Mouse (Mus musculus) CH12.LX (cell line): ENCODE measurements around the gene Dnal1. TPM values are rescaled to one million over a fixed set of nuclear protein-coding genes. Genes with fewer than 3 reads are reported as not detected.

ENCODE experiments used
- DNase-seq: peaks from one replicate; pipeline ENCODE4 v3.0.0-alpha.2; 2013; ENCODE audit errors: extremely low read depth
- H3K27ac ChIP-seq: 2 replicates; pipeline ENCODE4 v1.5.1; 2012; ENCODE audit warnings: low read depth, mild to moderate bottlenecking, control low read depth, moderate library complexity; ENCODE audit not compliant: insufficient read depth
- H3K27me3 ChIP-seq: replicated peaks from 2 replicates; pipeline ENCODE3; 2012; ENCODE audit warnings: inconsistent platforms
- H3K36me3 ChIP-seq, 2 experiments: replicated peaks in 1 of 2; 2 replicates each; pipeline versions ENCODE3 to v1.6.1; 2012; ENCODE audit warnings: inconsistent platforms in 1 of 2, low read length in 1 of 2, mild to moderate bottlenecking in 1 of 2, mixed read lengths in 1 of 2, moderate library complexity in 1 of 2; ENCODE audit not compliant: control insufficient read depth in 1 of 2, insufficient read depth in 1 of 2
- H3K4me1 ChIP-seq, 2 experiments: 2 replicates each; pipeline ENCODE4 v1.6.1; 2012; ENCODE audit warnings: inconsistent platforms in 1 of 2, moderate library complexity in 1 of 2; ENCODE audit not compliant: insufficient read depth in 2 of 2, control insufficient read depth in 1 of 2
- H3K4me2 ChIP-seq: 2 replicates; pipeline ENCODE4 v1.6.1; 2012; ENCODE audit warnings: low read depth, mild to moderate bottlenecking, control low read depth; ENCODE audit not compliant: poor library complexity, insufficient read depth, severe bottlenecking
- H3K4me3 ChIP-seq, 3 experiments: fragments of 150-350 bp in 1 of 3; sonication (generic) in 1 of 3; replicated peaks in 1 of 3; 2 replicates each; pipeline versions ENCODE3 to v1.5.1; 2011 to 2012; ENCODE audit warnings: low read depth in 2 of 3, low read length in 2 of 3, mild to moderate bottlenecking in 2 of 3, moderate library complexity in 2 of 3, control low read depth in 1 of 3, improper control_type of control experiment in 1 of 3, inconsistent platforms in 1 of 3, mixed read lengths in 1 of 3; ENCODE audit not compliant: poor library complexity in 1 of 3
- H3K79me2 ChIP-seq: replicated peaks from 2 replicates; pipeline ENCODE4 v1.6.1; 2012; ENCODE audit warnings: mild to moderate bottlenecking, moderate library complexity; ENCODE audit not compliant: control insufficient read depth, poor library complexity, insufficient read depth, severe bottlenecking; ENCODE audit errors: extremely low read depth
- H3K9ac ChIP-seq: 2 replicates; pipeline ENCODE4 v1.6.1; 2012; ENCODE audit warnings: low read depth, mild to moderate bottlenecking, control low read depth, moderate library complexity; ENCODE audit not compliant: insufficient read depth
- H3K9me3 ChIP-seq: replicated peaks from 2 replicates; pipeline ENCODE3; 2012; ENCODE audit warnings: low read length, inconsistent platforms, mixed read lengths
- BHLHE40 ChIP-seq: IDR thresholded peaks from 2 replicates; pipeline ENCODE4 v1.6.1; 2011; ENCODE audit warnings: mild to moderate bottlenecking, low read depth, low read length, improper control_type of control experiment
- CHD1 ChIP-seq: IDR thresholded peaks from 2 replicates; pipeline ENCODE4 v1.6.1; 2012; ENCODE audit warnings: low read depth, low read length, improper control_type of control experiment, inconsistent platforms
- CHD2 ChIP-seq: IDR thresholded peaks from 2 replicates; pipeline ENCODE4 v1.6.1; 2011; ENCODE audit warnings: low read length, improper control_type of control experiment
- CTCF ChIP-seq, 2 experiments: IDR thresholded peaks in 1 of 2; conservative IDR thresholded peaks in 1 of 2; 2 replicates each; pipeline ENCODE4 v1.5.1; 2011 to 2012; ENCODE audit warnings: low read depth in 2 of 2, low read length in 2 of 2, improper control_type of control experiment in 1 of 2, inconsistent platforms in 1 of 2, mild to moderate bottlenecking in 1 of 2, moderate library complexity in 1 of 2
- E2F4 ChIP-seq: IDR thresholded peaks from 2 replicates; pipeline ENCODE4 v1.6.1; 2011; ENCODE audit warnings: low read depth, low read length, improper control_type of control experiment; ENCODE audit not compliant: insufficient replicate concordance
- ELF1 ChIP-seq: IDR thresholded peaks from 2 replicates; pipeline ENCODE4 v1.6.1; 2014; ENCODE audit warnings: low read depth, mild to moderate bottlenecking, inconsistent platforms, low read length, improper control_type of control experiment
- EP300 ChIP-seq: IDR thresholded peaks from 2 replicates; pipeline ENCODE4 v1.6.1; 2011; ENCODE audit warnings: low read length, improper control_type of control experiment
- ETS1 ChIP-seq: conservative IDR thresholded peaks from 2 replicates; pipeline ENCODE4 v1.6.1; 2012; ENCODE audit warnings: low read depth, mild to moderate bottlenecking, inconsistent platforms, low read length, improper control_type of control experiment, moderate library complexity
- GABPA ChIP-seq: IDR thresholded peaks from 2 replicates; pipeline ENCODE4 v1.6.1; 2012; ENCODE audit warnings: low read depth, low read length, improper control_type of control experiment, inconsistent platforms; ENCODE audit not compliant: insufficient replicate concordance
- HCFC1 ChIP-seq: IDR thresholded peaks from 2 replicates; pipeline ENCODE4 v1.6.1; 2012; ENCODE audit warnings: low read depth, mild to moderate bottlenecking, inconsistent platforms, low read length, improper control_type of control experiment
- IRF4 ChIP-seq: IDR thresholded peaks from 2 replicates; pipeline ENCODE4 v1.6.1; 2014; ENCODE audit warnings: low read depth, mild to moderate bottlenecking, inconsistent platforms, low read length, improper control_type of control experiment
- JUN ChIP-seq: IDR thresholded peaks from 2 replicates; pipeline ENCODE4 v1.6.1; 2011; ENCODE audit warnings: low read depth, mild to moderate bottlenecking, low read length, improper control_type of control experiment, moderate library complexity; ENCODE audit not compliant: insufficient read depth
- JUND ChIP-seq: conservative IDR thresholded peaks from 2 replicates; pipeline ENCODE4 v1.6.1; 2011; ENCODE audit warnings: low read depth, low read length, improper control_type of control experiment
- KAT2A ChIP-seq: IDR thresholded peaks from 2 replicates; pipeline ENCODE4 v1.6.1; 2012; ENCODE audit warnings: low read length, improper control_type of control experiment, inconsistent platforms; ENCODE audit not compliant: insufficient replicate concordance
- MAFK ChIP-seq: IDR thresholded peaks from 2 replicates; pipeline ENCODE4 v1.6.1; 2011; ENCODE audit warnings: low read length, improper control_type of control experiment; ENCODE audit not compliant: insufficient replicate concordance
- MAX ChIP-seq: IDR thresholded peaks from 2 replicates; pipeline ENCODE4 v1.6.1; 2011; ENCODE audit warnings: low read length, improper control_type of control experiment
- MAZ ChIP-seq: IDR thresholded peaks from 2 replicates; pipeline ENCODE4 v1.6.1; 2012; ENCODE audit warnings: low read depth, mild to moderate bottlenecking, inconsistent platforms, low read length, improper control_type of control experiment, moderate library complexity
- MEF2A ChIP-seq: IDR thresholded peaks from 2 replicates; pipeline ENCODE4 v1.6.1; 2014; ENCODE audit warnings: low read depth, mild to moderate bottlenecking, inconsistent platforms, low read length, improper control_type of control experiment, borderline replicate concordance
- MXI1 ChIP-seq: IDR thresholded peaks from 2 replicates; pipeline ENCODE4 v1.6.1; 2011; ENCODE audit warnings: mild to moderate bottlenecking, low read depth, low read length, improper control_type of control experiment
- MYC ChIP-seq: IDR thresholded peaks from 2 replicates; pipeline ENCODE4 v1.6.1; 2011; ENCODE audit warnings: low read depth, mild to moderate bottlenecking, improper control_type of control experiment, low read length
- NELFE ChIP-seq: IDR thresholded peaks from 2 replicates; pipeline ENCODE4 v1.6.1; 2011; ENCODE audit warnings: low read depth, low read length, improper control_type of control experiment
- NRF1 ChIP-seq: IDR thresholded peaks from 2 replicates; pipeline ENCODE4 v1.6.1; 2014; ENCODE audit warnings: low read depth, mild to moderate bottlenecking, inconsistent platforms, low read length, improper control_type of control experiment, moderate library complexity
- PAX5 ChIP-seq: IDR thresholded peaks from 2 replicates; pipeline ENCODE4 v1.6.1; 2012; ENCODE audit warnings: low read length, inconsistent platforms, mixed read lengths
- POLR2A ChIP-seq: IDR thresholded peaks from 2 replicates; pipeline ENCODE4 v1.6.1; 2011; ENCODE audit warnings: low read depth, mild to moderate bottlenecking, improper control_type of control experiment, low read length
- POLR2AphosphoS2 ChIP-seq: IDR thresholded peaks from 2 replicates; pipeline ENCODE4 v1.6.1; 2011; ENCODE audit warnings: low read depth, low read length, improper control_type of control experiment
- RAD21 ChIP-seq: IDR thresholded peaks from 2 replicates; pipeline ENCODE4 v1.6.1; 2011; ENCODE audit warnings: low read depth, mild to moderate bottlenecking, low read length, improper control_type of control experiment, moderate library complexity
- RCOR1 ChIP-seq: conservative IDR thresholded peaks from 2 replicates; pipeline ENCODE4 v1.6.1; 2012; ENCODE audit warnings: low read depth, mild to moderate bottlenecking, inconsistent platforms, low read length, improper control_type of control experiment
- SIN3A ChIP-seq: IDR thresholded peaks from 2 replicates; pipeline ENCODE4 v1.6.1; 2012; ENCODE audit warnings: low read length, improper control_type of control experiment, inconsistent platforms
- SMC3 ChIP-seq: IDR thresholded peaks from 2 replicates; pipeline ENCODE4 v1.6.1; 2011; ENCODE audit warnings: low read depth, low read length, improper control_type of control experiment
- TBP ChIP-seq: conservative IDR thresholded peaks from 2 replicates; pipeline ENCODE4 v1.6.1; 2011; ENCODE audit warnings: low read depth, low read length, improper control_type of control experiment
- TCF12 ChIP-seq: IDR thresholded peaks from 2 replicates; pipeline ENCODE4 v1.6.1; 2014; ENCODE audit warnings: low read depth, mild to moderate bottlenecking, inconsistent platforms, low read length, improper control_type of control experiment
- UBTF ChIP-seq: IDR thresholded peaks from 2 replicates; pipeline ENCODE4 v1.6.1; 2012; ENCODE audit warnings: low read depth, mild to moderate bottlenecking, inconsistent platforms, low read length, improper control_type of control experiment, moderate library complexity
- USF1 ChIP-seq: IDR thresholded peaks from 2 replicates; pipeline ENCODE4 v1.6.1; 2014; ENCODE audit warnings: low read depth, mild to moderate bottlenecking, inconsistent platforms, low read length, improper control_type of control experiment
- USF2 ChIP-seq: conservative IDR thresholded peaks from 2 replicates; pipeline ENCODE4 v1.6.1; 2011; ENCODE audit warnings: low read depth, low read length, improper control_type of control experiment
- ZC3H11A ChIP-seq: IDR thresholded peaks from 2 replicates; pipeline ENCODE4 v1.6.1; 2012; ENCODE audit warnings: low read depth, mild to moderate bottlenecking, inconsistent platforms, low read length, improper control_type of control experiment
- ZKSCAN1 ChIP-seq: IDR thresholded peaks from 2 replicates; pipeline ENCODE4 v1.6.1; 2012; ENCODE audit warnings: low read depth, inconsistent platforms, low read length, improper control_type of control experiment, borderline replicate concordance
- ZMIZ1 ChIP-seq: IDR thresholded peaks from 2 replicates; pipeline ENCODE4 v1.6.1; 2012; ENCODE audit warnings: low read depth, mild to moderate bottlenecking, inconsistent platforms, low read length, improper control_type of control experiment
- ZNF384 ChIP-seq: IDR thresholded peaks from 2 replicates; pipeline ENCODE4 v1.6.1; 2012; ENCODE audit warnings: low read depth, low read length, improper control_type of control experiment, inconsistent platforms
- dilution Hi-C: fragments of 300-500 bp; cut with MboI; formaldehyde crosslinking; loops from 2 replicates; pipeline ENCODE4 v1.14.3; 2020; ENCODE audit warnings: low sequenced_read_pairs; ENCODE audit not compliant: extremely low pct_unique_long_range_greater_than_20kb, extremely low pct_ligation_motif_present
- in situ Hi-C: fragments of 300-500 bp; cut with MboI; formaldehyde crosslinking; loops from 3 replicates; pipeline ENCODE4 v1.14.3; 2019; ENCODE audit warnings: low sequenced_read_pairs, low pct_ligation_motif_present, low pct_unique_long_range_greater_than_20kb, mixed read lengths
- polyA plus RNA-seq: library from polyadenylated mRNA; unstranded; fragments of >175 nt; gene quantifications from 2 replicates; pipeline ENCODE4 v1.2.1, GENCODE M21; 2012; ENCODE audit warnings: low read depth; ENCODE audit not compliant: insufficient read length
- total RNA-seq, 2 experiments: library from RNA; depleted of rRNA; stranded (reverse); fragments of 300-350 nt in 1 of 2; fragments of >200 nt in 1 of 2; gene quantifications; 2 replicates each; pipeline ENCODE4 v1.2.3; 2012 to 2014

Gene Dnal1
- total and polyA plus RNA-seq, 3 experiments: 1.6 to 2.1 (median 1.7) TPM

- DNase-seq: peak; percentile 83
- H3K4me3 ChIP-seq: peak overlapping the region; percentile 30 to 41 (median 34)
- dilution Hi-C loops (no loop called here), in situ Hi-C loops (no loop called here)
- H3K27ac ChIP-seq: peak overlapping the region; percentile 86
- peaks cover 19% of the 10 kb centered on the region for H3K79me2 ChIP-seq
- H3K9me3 ChIP-seq: no peaks in the 10 kb centered on the region
- no peaks in the 10 kb centered on the region for H3K27me3 ChIP-seq
- peak overlapping the region; percentile 66 for H3K4me2 ChIP-seq
- H3K9ac ChIP-seq: peak overlapping the region; percentile 26; the same call in 1 of the 2 replicates
- peaks cover 41 to 86% of the 10 kb centered on the region in 2 experiments for H3K4me1 ChIP-seq
- TF ChIP-seq USF1 (0 out of 2 replicates have a peak, but pooled peaks have one; percentile 9), CHD2 (no peak), ZKSCAN1 (no peak), EP300 (no peak), ETS1 (peak; percentile 39), UBTF (peak; percentile 51; the same call in 1 of the 2 replicates), MYC (peak; percentile 49; the same call in 1 of the 2 replicates), MEF2A (peak; percentile 35; the same call in 1 of the 2 replicates), MAZ (0 out of 2 replicates have a peak, but pooled peaks have one; percentile 8), HCFC1 (no peak), MAFK (no peak), TBP (no peak), JUND (no peak), SIN3A (no peak; the same call in 1 of the 2 replicates), POLR2AphosphoS2 (no peak), SMC3 (no peak), MAX (peak; percentile 83), JUN (no peak), ZC3H11A (no peak), CTCF (conservative IDR thresholded peaks at IDR 0.05 in 1 of 2, IDR thresholded peaks at IDR 0.05 in 1 of 2; ENCODE audit: low read depth in 2 of 2, low read length in 2 of 2) (no peak), RAD21 (no peak), CHD1 (no peak), TCF12 (no peak), E2F4 (no peak), GABPA (no peak), IRF4 (peak; percentile 66), ZMIZ1 (no peak), PAX5 (no peak), ELF1 (no peak; the same call in none of the 2 replicates), MXI1 (peak; percentile 85; the same call in 1 of the 2 replicates), NRF1 (no peak), KAT2A (no peak), ZNF384 (peak; percentile 86), USF2 (no peak), NELFE (no peak), BHLHE40 (peak; percentile 95), POLR2A (no peak), RCOR1 (no peak)
- H3K36me3 ChIP-seq: peaks cover 26 to 45% of the 10 kb centered on the region in 2 experiments
Measured at GRCm38 (mm10) chr12:84176126-84176769, 62.1 kb downstream of the Dnal1 start.
